Mouse (Mus musculus): Measurements from ENCODE around the gene Tmem215.

DNA sequence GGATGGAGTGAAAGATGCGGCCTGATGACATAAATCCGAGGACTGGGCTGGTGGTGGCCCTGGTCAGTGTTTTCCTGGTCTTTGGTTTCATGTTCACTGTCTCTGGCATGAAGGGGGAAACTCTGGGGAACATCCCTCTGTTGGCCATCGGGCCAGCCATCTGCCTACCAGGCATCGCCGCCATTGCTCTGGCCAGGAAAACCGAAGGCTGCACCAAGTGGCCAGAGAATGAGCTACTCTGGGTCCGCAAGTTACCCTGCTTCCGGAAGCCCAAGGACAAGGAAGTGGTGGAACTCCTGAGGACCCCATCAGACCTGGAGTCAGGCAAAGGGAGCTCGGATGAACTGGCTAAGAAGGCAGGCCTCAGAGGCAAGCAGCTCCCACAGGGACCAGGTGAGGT lies 1.9 kb downstream of the Tmem215 start:
- TF ChIP-seq CTCF (IDR thresholded peaks at IDR 0.05; ENCODE audit: low read depth): no peak
- no peak for TF ChIP-seq EP300 (optimal IDR thresholded peaks at IDR 0.05)

All from stomach, postnatal 0 days (tissue).